Mouse (Mus musculus) spleen, adult 2 months (tissue): ENCODE results near the gene Clic5. TPM values are rescaled to one million over a fixed set of nuclear protein-coding genes. Genes with fewer than 3 reads are reported as not detected.
A peak's percentile ranks its signal among the peaks of the same experiment; 100 is the strongest.

Experiments
- DNase-seq, 2 experiments: peaks; one replicate each; pipeline versions ENCODE4 v3.0.0 to v3.0.0-alpha.2; 2012 to 2021; ENCODE audit warnings: low spot score in 2 of 2, low read depth in 1 of 2
- H3K27ac ChIP-seq: fragments of 200-500 bp; 2 replicates; pipeline ENCODE4 v1.5.1; 2012; ENCODE audit warnings: low read length, inconsistent platforms; ENCODE audit not compliant: insufficient read depth
- H3K27me3 ChIP-seq: fragments of 200-500 bp; 2 replicates; pipeline ENCODE4 v1.6.1; 2012; ENCODE audit warnings: mild to moderate bottlenecking, moderate library complexity, low read length, inconsistent platforms; ENCODE audit not compliant: control insufficient read depth, insufficient read depth
- H3K36me3 ChIP-seq: fragments of 200-500 bp; 2 replicates; pipeline ENCODE4 v1.6.1; 2012; ENCODE audit warnings: mild to moderate bottlenecking, low read length, inconsistent platforms; ENCODE audit not compliant: control insufficient read depth, insufficient read depth
- H3K4me1 ChIP-seq: fragments of 200-500 bp; 2 replicates; pipeline ENCODE4 v1.6.1; 2011; ENCODE audit warnings: inconsistent platforms; ENCODE audit not compliant: control insufficient read depth, insufficient read depth, insufficient read length
- H3K4me3 ChIP-seq: fragments of 200-500 bp; 2 replicates; pipeline ENCODE4 v1.5.1; 2011; ENCODE audit warnings: mild to moderate bottlenecking, inconsistent platforms; ENCODE audit not compliant: insufficient read depth, insufficient read length; ENCODE audit errors: extremely low read depth
- CTCF ChIP-seq: fragments of 200-500 bp; IDR thresholded peaks from 2 replicates; pipeline ENCODE4 v1.5.1; 2011; ENCODE audit warnings: mild to moderate bottlenecking, inconsistent platforms; ENCODE audit not compliant: insufficient read depth, insufficient read length, insufficient replicate concordance; ENCODE audit errors: extremely low read depth
- POLR2A ChIP-seq: fragments of 200-500 bp; IDR thresholded peaks from 2 replicates; pipeline ENCODE4 v1.6.1; 2011; ENCODE audit warnings: low read depth, low read length, inconsistent platforms
- WGBS: fragments of 180-500 bp; shearing (Covaris S2); methylation state at CpG from one replicate; pipeline ENCODE4 v1.1.7; 2018; 5-methylcytosine and 5-hydroxymethylcytosine counted together
- polyA plus RNA-seq: library from polyadenylated mRNA; depleted of rRNA; stranded (reverse); fragments of >200 nt; gene quantifications from 2 replicates; pipeline ENCODE4 v1.2.3, GENCODE M21; 2012

The Clic5 gene
- polyA plus RNA-seq, 1 experiment: 5.6 TPM

DNA sequence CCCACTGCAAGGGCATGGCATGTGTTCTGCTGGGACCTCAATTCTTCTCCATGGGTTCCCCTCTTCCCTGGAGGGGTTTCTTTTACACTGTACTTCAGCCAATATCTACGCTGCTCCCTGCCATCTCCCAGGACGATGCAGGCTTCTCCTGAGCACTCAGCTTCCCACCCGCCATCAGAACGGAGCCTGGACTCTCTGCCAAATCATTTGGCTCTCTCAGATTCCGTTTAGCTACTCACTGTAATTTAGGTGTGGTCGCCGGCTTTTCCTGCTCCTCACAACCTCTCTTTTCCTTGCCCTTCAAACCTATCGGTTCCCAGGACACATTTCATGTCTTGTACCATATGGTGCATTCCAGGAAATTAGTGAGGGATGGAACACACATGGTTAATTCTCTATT is 66.3 kb downstream of the Clic5 start:
- 91% methylated on average over 8 of the region's 8 CpGs for WGBS
- TF ChIP-seq CTCF (no peak), POLR2A (no peak)
- H3K27me3 ChIP-seq: no peaks in the 10 kb centered on the region
- H3K36me3 ChIP-seq: no peaks in the 10 kb centered on the region
- no peak for DNase-seq
- no peak overlapping the region for H3K27ac ChIP-seq
- no peak overlapping the region for H3K4me3 ChIP-seq
- no peaks in the 10 kb centered on the region for H3K4me1 ChIP-seq

DNA sequence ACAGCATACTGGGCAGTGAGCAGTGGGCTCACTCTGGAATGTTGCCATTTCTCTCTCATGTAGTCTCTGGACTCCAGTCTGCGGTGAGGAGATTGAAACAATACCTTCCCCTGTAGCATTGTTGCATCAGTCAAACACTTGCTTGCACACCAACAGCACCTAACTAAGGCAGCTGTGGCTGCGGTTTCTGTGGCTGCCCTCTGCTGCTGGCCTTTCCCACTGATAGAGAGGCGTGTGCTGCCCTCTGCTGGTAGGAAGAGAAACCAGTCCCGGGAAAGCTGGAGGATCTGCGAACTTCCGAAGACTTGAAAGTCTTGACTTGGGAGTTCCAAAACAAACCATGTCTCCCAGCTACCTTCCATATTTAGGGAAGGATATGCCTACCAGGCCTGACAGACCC is 68.2 kb downstream of the Clic5 start:
- TF ChIP-seq POLR2A (no peak), CTCF (peak; percentile 88; the same call in 1 of the 2 replicates)
- DNase-seq: peak; percentile 32 to 57
- no peak overlapping the region for H3K4me3 ChIP-seq

GRCm38 (mm10) chr17:44259245-44259644 is 70.9 kb downstream of the Clic5 start:
- H3K27me3 ChIP-seq: no peaks in the 10 kb centered on the region
- no peaks in the 10 kb centered on the region for H3K36me3 ChIP-seq
- H3K4me3 ChIP-seq: no peak overlapping the region
- no peaks in the 10 kb centered on the region for H3K4me1 ChIP-seq
- no peak overlapping the region for H3K27ac ChIP-seq
- WGBS: 76% methylated on average over 6 of the region's 6 CpGs
- DNase-seq: no peak
- TF ChIP-seq CTCF (no peak), POLR2A (no peak)

More for the DNA sequence above, 68.2 kb downstream of the Clic5 start:
- 3% methylated on average over 6 of the region's 6 CpGs for WGBS
- Histone ChIP-seq H3K36me3 (no peaks in the 10 kb centered on the region), H3K27ac (no peak overlapping the region), H3K4me1 (no peaks in the 10 kb centered on the region), H3K27me3 (no peaks in the 10 kb centered on the region)

- Histone ChIP-seq H3K27ac (no peak overlapping the region), H3K36me3 (no peaks in the 10 kb centered on the region), H3K27me3 (no peaks in the 10 kb centered on the region), H3K4me3 (no peak overlapping the region), H3K4me1 (no peaks in the 10 kb centered on the region)
- peak; percentile 75; the same call in 1 of the 2 replicates for TF ChIP-seq CTCF
- TF ChIP-seq POLR2A: no peak
- 25% methylated on average over 9 of the region's 15 CpGs for WGBS
- DNase-seq: peak; percentile 13 to 47
These were observed 73.3 kb downstream of the Clic5 start for GRCm38 (mm10) chr17:44261594-44262202.

- Histone ChIP-seq H3K27me3 (no peaks in the 10 kb centered on the region), H3K36me3 (no peaks in the 10 kb centered on the region), H3K27ac (no peak overlapping the region), H3K4me3 (no peak overlapping the region), H3K4me1 (no peaks in the 10 kb centered on the region)
- DNase-seq: no peak
- 87% methylated on average over 7 of the region's 7 CpGs for WGBS
- TF ChIP-seq CTCF: no peak
- no peak for TF ChIP-seq POLR2A
These were observed 81.7 kb downstream of the Clic5 start for GRCm38 (mm10) chr17:44270043-44270442.

DNA sequence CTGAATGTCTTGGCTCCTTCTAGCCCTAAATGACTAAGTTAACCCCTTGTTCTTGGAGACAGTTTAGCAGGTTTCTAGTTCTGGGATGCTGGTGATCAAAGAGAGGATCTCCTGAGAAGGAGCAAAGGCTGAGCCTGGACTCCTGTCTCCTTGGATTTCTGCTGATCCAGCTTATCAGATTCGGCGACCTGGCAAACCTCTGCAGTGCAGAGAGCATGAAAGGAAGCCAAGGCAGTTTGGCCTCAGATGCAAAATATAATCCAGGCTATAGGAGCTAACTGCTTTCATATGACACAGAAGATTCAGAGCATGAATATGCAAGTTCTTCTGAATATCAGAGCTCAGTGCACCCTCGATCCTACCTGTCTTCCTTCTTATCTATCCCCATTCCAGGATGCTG is 83.0 kb downstream of the Clic5 start:
- Histone ChIP-seq H3K36me3 (no peaks in the 10 kb centered on the region), H3K4me1 (no peaks in the 10 kb centered on the region), H3K4me3 (no peak overlapping the region), H3K27me3 (no peaks in the 10 kb centered on the region), H3K27ac (no peak overlapping the region)
- no peak for DNase-seq
- TF ChIP-seq CTCF (no peak), POLR2A (no peak)
- WGBS: 88% methylated on average over 3 of the region's 3 CpGs

GRCm38 (mm10) chr17:44274804-44275203 is 86.4 kb downstream of the Clic5 start:
- H3K27ac ChIP-seq: no peak overlapping the region
- H3K4me1 ChIP-seq: no peaks in the 10 kb centered on the region
- no peak overlapping the region for H3K4me3 ChIP-seq
- no peak for DNase-seq
- H3K27me3 ChIP-seq: no peaks in the 10 kb centered on the region
- TF ChIP-seq POLR2A (no peak), CTCF (no peak)
- no peaks in the 10 kb centered on the region for H3K36me3 ChIP-seq
